Mouse (Mus musculus): Measurements from ENCODE around the gene Slc7a6.
"Not testable (repeated sequence)": the region's sequence is repeated elsewhere in the genome, so short reads cannot be mapped to it uniquely, and the experiment has no call there.

The Slc7a6 gene

GRCm38 (mm10) chr8:106186394-106186793 lies 17.7 kb downstream of the Slc7a6 start:
- in situ Hi-C loops (cut with MboI, MseI) = no loop called here

GRCm38 (mm10) chr8:106189162-106189561 lies 20.5 kb downstream of the Slc7a6 start:
- in situ Hi-C loops (cut with MboI, MseI) = no loop called here

- in situ Hi-C loops (cut with MboI, MseI) = no loop called here
Observed at GRCm38 (mm10) chr8:106191639-106192038, 23.0 kb downstream of the Slc7a6 start.

- in situ Hi-C loops (cut with MboI, MseI) = no loop called here
Observed at GRCm38 (mm10) chr8:106193162-106193561, 24.5 kb downstream of the Slc7a6 start.

GRCm38 (mm10) chr8:106194062-106194461 lies 25.4 kb downstream of the Slc7a6 start:
- in situ Hi-C loops (cut with MboI, MseI) = no loop called here

GRCm38 (mm10) chr8:106198741-106199140 lies 30.1 kb downstream of the Slc7a6 start:
- in situ Hi-C loops (cut with MboI, MseI) = no loop called here

- in situ Hi-C loops (cut with MboI, MseI) = not testable (repeated sequence)
Observed at GRCm38 (mm10) chr8:106199596-106199995, 30.9 kb downstream of the Slc7a6 start.

GRCm38 (mm10) chr8:106210035-106210731 lies 41.5 kb downstream of the Slc7a6 start:
- in situ Hi-C loops (cut with MboI, MseI) = no loop called here

GRCm38 (mm10) chr8:106210821-106211345 lies 42.2 kb downstream of the Slc7a6 start, which contains the start of the genes Slc7a6os and Prmt7:
TSS of gene Slc7a6os (minus strand) at chr8:106210935.
TSS of gene Prmt7 (plus strand) at chr8:106210936.
- in situ Hi-C loops (cut with MboI, MseI) = no loop called here

- in situ Hi-C loops (cut with MboI, MseI) = no loop called here
Observed at GRCm38 (mm10) chr8:106211421-106211820, 42.8 kb downstream of the Slc7a6 start.

GRCm38 (mm10) chr8:106213959-106214358 lies 45.3 kb downstream of the Slc7a6 start:
- in situ Hi-C loops (cut with MboI, MseI) = no loop called here

- in situ Hi-C loops (cut with MboI, MseI) = no loop called here
Observed at GRCm38 (mm10) chr8:106219620-106220019, 51.0 kb downstream of the Slc7a6 start.

- in situ Hi-C loops (cut with MboI, MseI) = loop anchor here (25.0 kb wide), 1 partner anchor 1136 kb away; no protein-coding TSS in a partner anchor
Observed at GRCm38 (mm10) chr8:106226589-106226988, 57.9 kb downstream of the Slc7a6 start.

GRCm38 (mm10) chr8:106231536-106231935 lies 62.9 kb downstream of the Slc7a6 start:
- in situ Hi-C loops (cut with MboI, MseI) = loop anchor here (10.0 to 25.0 kb wide), 2 partner anchors 657 to 1131 kb away; no protein-coding TSS in a partner anchor

- in situ Hi-C loops (cut with MboI, MseI) = loop anchor here (10.0 to 25.0 kb wide), 2 partner anchors 658 to 1130 kb away; no protein-coding TSS in a partner anchor
Observed at GRCm38 (mm10) chr8:106232751-106233150, 64.1 kb downstream of the Slc7a6 start.

- in situ Hi-C loops (cut with MboI, MseI) = loop anchor here (10.0 to 25.0 kb wide), 2 partner anchors 660 to 1128 kb away; no protein-coding TSS in a partner anchor
Observed at GRCm38 (mm10) chr8:106234567-106235261, 66.1 kb downstream of the Slc7a6 start.

- in situ Hi-C loops (cut with MboI, MseI) = loop anchor here (10.0 to 25.0 kb wide), 2 partner anchors 662 to 1125 kb away; no protein-coding TSS in a partner anchor
Observed at GRCm38 (mm10) chr8:106237106-106237505, 68.4 kb downstream of the Slc7a6 start.
